Mouse (Mus musculus) megakaryocyte, embryonic 14.5 days (primary cell): ENCODE data around the gene Taf8.

Experiments
- FLI1 ChIP-seq: IDR thresholded peaks from 2 replicates; pipeline ENCODE4 v1.6.1; 2012; ENCODE audit warnings: low read length, inconsistent platforms, mixed read lengths
- GATA1 ChIP-seq: IDR thresholded peaks from 3 replicates; pipeline ENCODE4 v1.6.1; 2012; ENCODE audit warnings: mixed read lengths, low read length, inconsistent platforms, borderline replicate concordance

DNA sequence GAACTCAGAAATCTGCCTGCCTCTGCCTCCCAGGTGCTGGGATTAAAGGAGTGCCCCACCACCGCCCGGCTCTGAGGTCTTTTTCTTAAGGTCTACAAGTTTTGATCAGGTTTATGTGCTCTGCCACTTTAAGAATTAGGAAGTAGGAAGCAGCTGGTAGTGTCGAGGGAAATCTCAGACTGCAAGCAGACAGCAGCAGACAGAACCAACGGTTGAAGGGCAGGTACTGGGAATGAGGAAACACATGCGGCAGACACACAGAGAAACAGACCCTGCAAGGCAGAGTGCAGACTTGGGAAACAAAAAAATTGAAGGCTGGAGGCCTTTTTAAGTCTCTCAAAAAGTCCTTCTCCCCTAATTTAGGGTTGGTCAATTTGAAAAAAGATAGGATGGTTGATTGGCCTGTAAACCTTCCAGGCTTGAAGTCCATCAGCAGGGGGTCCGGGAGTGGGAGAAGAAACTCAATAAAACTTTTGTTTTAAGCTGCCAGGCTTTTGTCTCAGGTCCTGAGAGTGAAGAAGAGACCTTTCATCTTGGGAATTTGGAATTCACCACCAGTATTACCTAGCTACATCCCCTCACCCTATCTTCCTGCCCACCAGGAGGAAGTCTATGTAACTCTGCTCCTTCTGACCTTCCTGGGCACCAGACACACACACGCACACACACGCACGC, 7.1 kb upstream of the Taf8 start:
- TF ChIP-seq FLI1 = no peak
- no peak for TF ChIP-seq GATA1
